Mouse (Mus musculus): ENCODE results near the gene Wdr77. TPM values are rescaled to one million over a fixed set of nuclear protein-coding genes. Genes with fewer than 3 reads are reported as not detected.
"Not testable (repeated sequence)": the region's sequence is repeated elsewhere in the genome, so short reads cannot be mapped to it uniquely, and the experiment has no call there.

The Wdr77 gene
- 34.9 and 37.3 TPM in 2 replicates for total RNA-seq (2017)

GRCm38 (mm10) chr3:105958974-105959580 is at the start of gene Wdr77:
TSS of gene Wdr77 (plus strand) at chr3:105959369.
- peak; percentile 93 for ATAC-seq (ENCODE audit: extremely low read depth, insufficient number of reproducible peaks, low FRiP score, poor library complexity, severe bottlenecking)

GRCm38 (mm10) chr3:105910519-105911190 is 48.5 kb upstream of the Wdr77 start:
- ATAC-seq (ENCODE audit: extremely low read depth, insufficient number of reproducible peaks, low FRiP score, poor library complexity, severe bottlenecking): peak; percentile 88

DNA sequence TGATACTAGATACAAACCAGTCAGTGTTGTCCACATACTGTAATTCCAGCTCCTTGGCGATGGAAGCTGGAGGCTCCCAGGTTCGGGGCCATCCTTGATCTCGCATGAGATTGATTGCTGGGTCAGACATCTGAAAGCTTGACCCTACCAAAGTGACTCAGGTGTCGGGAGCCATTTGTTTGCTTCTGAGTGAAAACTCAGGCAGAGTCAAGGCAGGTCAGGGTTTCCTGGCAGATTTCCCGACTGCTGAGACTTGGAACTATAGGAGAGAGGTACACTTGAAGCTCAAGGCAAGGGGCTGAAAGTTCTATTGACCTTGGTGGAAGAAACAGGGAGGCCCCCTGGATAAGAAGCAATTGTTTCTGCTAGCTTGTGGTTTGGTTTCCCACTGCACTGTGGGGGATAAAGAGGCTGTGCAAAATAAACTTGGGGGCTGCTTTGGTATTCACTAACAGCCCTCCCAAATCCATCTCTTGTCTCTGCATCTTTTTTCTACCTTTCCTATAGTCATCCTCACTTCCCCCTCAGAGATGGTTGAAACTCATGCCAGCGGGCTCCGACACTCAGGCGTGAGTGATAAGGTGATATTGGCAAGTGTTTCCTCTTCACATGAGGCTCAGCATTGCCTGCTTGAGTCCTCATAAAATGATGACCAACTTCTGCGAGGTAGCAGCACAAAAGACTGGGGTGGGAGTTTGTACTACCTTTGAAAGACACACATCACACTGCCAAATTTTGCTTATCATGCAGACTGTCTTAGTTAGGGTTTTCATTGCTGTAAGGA is 46.9 kb upstream of the Wdr77 start:
- no peak for ATAC-seq (ENCODE audit: extremely low read depth, insufficient number of reproducible peaks, low FRiP score, poor library complexity, severe bottlenecking)

DNA sequence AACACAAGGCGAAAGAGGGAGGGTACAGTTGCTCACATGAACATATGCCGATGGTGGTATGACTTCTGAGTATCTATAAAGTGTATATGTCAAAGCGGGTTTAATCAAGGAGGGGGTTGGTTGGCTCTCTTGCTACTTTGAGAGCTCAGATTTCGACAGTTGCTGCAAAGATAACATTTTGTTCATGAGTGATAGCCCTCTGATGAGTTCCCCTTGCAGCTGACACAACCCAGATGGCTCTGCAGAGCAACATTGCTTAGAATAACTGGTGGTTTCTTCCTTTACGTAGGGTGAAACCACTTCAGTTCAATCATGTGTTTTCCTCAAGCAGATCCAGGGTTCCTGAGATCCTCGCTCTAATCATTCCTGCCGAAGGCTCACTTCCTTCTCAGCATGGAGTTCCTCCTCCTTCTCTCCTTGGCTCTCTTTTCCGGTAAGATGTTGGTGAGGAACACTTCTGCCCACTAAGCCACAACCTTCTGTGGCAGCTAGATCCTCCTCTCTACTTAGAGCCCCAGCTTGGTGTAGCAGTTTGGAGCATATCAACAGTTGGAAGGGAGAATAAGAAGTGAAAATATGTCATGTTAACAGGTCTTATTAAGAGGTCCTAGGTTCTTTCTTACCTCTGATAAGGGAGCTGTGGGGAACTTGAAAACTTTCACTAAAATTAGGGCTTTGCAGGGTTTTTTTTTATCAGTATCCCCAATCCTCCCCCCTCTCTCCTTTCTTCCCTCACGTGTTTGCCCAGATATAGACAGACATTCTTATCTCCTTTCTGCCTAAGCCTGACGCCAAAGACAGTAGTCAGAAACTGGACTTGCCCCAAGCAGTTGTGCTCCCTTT is 45.1 kb upstream of the Wdr77 start:
- ATAC-seq (ENCODE audit: extremely low read depth, insufficient number of reproducible peaks, low FRiP score, poor library complexity, severe bottlenecking): no peak

- ATAC-seq (ENCODE audit: extremely low read depth, insufficient number of reproducible peaks, low FRiP score, poor library complexity, severe bottlenecking): no peak
Measured at GRCm38 (mm10) chr3:105915281-105915680, 43.9 kb upstream of the Wdr77 start.

DNA sequence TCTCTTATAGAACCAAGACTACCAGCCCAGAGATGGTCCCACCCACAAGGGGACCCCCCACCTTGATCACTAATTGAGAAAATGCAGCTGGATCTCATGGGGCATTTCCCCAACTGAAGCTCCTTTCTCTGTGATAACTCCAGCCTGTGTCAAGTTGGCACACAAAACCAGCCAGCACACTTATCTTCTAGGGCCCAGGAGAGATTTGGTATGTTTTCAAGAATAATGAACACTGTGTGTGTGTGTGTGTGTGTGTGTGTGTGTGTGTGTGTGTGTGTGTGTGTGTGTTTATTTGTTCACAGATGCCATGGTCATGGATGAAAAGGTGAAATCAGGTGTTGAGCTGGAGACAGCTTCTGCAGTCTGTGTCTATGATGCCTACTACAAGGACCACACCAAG is 42.7 kb upstream of the Wdr77 start:
- ATAC-seq (ENCODE audit: extremely low read depth, insufficient number of reproducible peaks, low FRiP score, poor library complexity, severe bottlenecking): not testable (repeated sequence)

GRCm38 (mm10) chr3:105917656-105918354 is 41.4 kb upstream of the Wdr77 start:
- ATAC-seq (ENCODE audit: extremely low read depth, insufficient number of reproducible peaks, low FRiP score, poor library complexity, severe bottlenecking): no peak

- no peak for ATAC-seq (ENCODE audit: extremely low read depth, insufficient number of reproducible peaks, low FRiP score, poor library complexity, severe bottlenecking)
Measured at GRCm38 (mm10) chr3:105918355-105918745, 40.8 kb upstream of the Wdr77 start.

DNA sequence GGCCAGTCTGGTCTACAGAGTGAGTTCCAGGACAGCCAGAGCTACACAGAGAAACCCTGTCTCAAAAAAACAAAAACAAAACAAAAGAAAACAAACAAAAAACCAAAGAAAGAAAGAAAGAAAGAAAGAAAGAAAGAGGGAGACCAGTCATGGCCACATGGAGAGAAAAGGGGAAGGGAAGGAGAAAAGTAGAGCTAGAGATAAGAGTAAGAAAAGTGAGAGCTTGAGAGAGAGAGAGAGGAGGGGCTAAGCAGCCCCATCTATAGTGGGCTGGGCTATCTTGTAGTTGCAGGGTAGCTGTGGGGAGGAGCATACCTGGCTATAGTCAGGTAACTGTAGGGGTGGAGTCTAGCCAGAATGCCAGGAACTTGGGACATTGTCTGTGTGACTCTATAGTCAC is 38.4 kb upstream of the Wdr77 start:
- ATAC-seq (ENCODE audit: extremely low read depth, insufficient number of reproducible peaks, low FRiP score, poor library complexity, severe bottlenecking): not testable (repeated sequence)

DNA sequence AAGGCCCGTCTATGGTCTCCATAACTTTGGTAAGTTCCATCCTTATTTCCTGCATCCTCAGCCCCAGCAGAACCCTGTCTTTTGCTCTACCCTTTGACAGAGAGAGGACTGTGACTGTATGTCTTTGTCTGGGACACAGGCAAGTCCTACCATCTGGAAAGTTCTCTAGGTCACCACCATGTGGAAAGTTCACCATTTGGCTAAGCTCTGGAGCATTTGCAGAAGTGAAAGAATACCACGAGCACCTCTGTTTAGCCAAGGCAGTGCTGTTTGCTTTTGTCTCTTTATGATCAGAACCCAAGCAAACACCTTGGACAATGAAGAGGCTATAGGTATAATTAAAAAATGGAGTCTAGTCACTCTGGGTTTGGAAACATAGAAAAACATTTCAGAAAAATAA is 37.2 kb upstream of the Wdr77 start:
- no peak for ATAC-seq (ENCODE audit: extremely low read depth, insufficient number of reproducible peaks, low FRiP score, poor library complexity, severe bottlenecking)

DNA sequence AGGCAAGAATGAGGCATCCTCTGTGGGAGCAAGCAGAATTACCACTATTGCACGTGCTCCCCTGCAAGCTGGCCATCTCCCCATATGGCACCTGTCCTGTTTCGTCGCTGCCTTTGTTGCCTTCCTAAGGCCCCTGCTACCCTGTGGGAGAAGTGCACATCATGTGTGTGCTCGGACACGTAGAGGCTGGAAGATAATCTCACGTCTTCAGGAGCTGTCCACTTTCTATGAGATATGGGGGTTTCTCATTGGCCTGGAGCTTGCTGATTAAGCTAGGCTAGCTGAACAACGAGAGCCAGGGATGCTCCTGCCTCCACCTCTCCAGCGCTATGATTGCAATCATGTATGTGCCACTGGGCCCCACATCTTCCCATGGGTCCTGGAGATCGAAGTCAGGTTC is 34.6 kb upstream of the Wdr77 start:
- ATAC-seq (ENCODE audit: extremely low read depth, insufficient number of reproducible peaks, low FRiP score, poor library complexity, severe bottlenecking): no peak

- ATAC-seq (ENCODE audit: extremely low read depth, insufficient number of reproducible peaks, low FRiP score, poor library complexity, severe bottlenecking): no peak
Measured at GRCm38 (mm10) chr3:105927561-105928194, 31.5 kb upstream of the Wdr77 start.

- ATAC-seq (ENCODE audit: extremely low read depth, insufficient number of reproducible peaks, low FRiP score, poor library complexity, severe bottlenecking): peak; percentile 21; the same call in 1 of the 2 replicates
Measured at GRCm38 (mm10) chr3:105928195-105928569, 31.0 kb upstream of the Wdr77 start.

DNA sequence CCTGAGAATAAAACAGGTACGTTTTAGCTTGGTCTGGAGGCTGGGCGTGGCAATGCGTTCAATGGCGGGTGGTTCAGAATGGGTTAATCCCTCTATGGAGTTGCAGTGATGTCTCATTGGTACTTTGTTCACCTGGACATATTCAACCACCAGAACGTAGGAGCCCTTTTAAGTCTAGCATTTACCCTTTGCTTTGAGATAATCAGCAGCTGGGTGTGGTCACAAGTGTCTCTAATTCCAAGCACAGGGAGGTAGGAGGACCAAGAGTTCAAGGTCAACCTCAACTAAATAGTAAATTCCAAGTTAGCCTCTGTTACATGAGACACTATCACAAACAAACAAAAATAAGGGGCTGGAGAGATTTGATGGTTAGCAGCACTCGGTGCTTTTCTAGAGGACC is 30.4 kb upstream of the Wdr77 start:
- ATAC-seq (ENCODE audit: extremely low read depth, insufficient number of reproducible peaks, low FRiP score, poor library complexity, severe bottlenecking): no peak

GRCm38 (mm10) chr3:105929821-105930220 is 29.3 kb upstream of the Wdr77 start:
- no peak for ATAC-seq (ENCODE audit: extremely low read depth, insufficient number of reproducible peaks, low FRiP score, poor library complexity, severe bottlenecking)

DNA sequence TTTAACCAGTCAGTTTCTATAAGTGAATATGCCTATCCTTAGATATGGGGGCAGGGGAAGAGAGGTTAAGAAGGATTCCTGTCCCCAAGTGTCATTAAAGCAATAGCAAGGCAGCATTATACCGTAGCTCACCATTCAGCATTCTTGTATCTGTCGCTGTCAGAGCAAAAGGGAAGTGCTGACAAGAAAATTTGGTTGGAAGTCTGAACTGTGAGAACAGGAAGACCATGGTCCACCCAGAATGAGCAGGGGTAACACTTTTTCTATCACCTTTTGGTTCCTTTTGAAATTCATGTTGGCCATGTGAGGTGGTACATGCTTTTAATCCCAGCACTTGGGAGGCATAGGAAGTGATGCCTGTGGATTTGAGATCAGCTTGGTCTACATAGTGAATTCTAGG is 28.1 kb upstream of the Wdr77 start:
- ATAC-seq (ENCODE audit: extremely low read depth, insufficient number of reproducible peaks, low FRiP score, poor library complexity, severe bottlenecking): no peak

- ATAC-seq (ENCODE audit: extremely low read depth, insufficient number of reproducible peaks, low FRiP score, poor library complexity, severe bottlenecking): peak; percentile 77
Measured at GRCm38 (mm10) chr3:105932240-105933071, 26.7 kb upstream of the Wdr77 start, which contains the start of gene I830077J02Rik. TSS of gene I830077J02Rik (minus strand) at chr3:105932664.
